Mouse (Mus musculus) neutrophil, adult 59 days (primary cell): ENCODE data around the gene Gm3468. TPM values are rescaled to one million over a fixed set of nuclear protein-coding genes. Genes with fewer than 3 reads are reported as not detected.

Experiments used
- total RNA-seq, 2 experiments: library from RNA; stranded (reverse); gene quantifications; 1 replicate in 1 of 2; 2 replicates in 1 of 2; pipeline ENCODE4 v1.2.4; 2023

Gene Gm3468
- total RNA-seq, result not detected

DNA sequence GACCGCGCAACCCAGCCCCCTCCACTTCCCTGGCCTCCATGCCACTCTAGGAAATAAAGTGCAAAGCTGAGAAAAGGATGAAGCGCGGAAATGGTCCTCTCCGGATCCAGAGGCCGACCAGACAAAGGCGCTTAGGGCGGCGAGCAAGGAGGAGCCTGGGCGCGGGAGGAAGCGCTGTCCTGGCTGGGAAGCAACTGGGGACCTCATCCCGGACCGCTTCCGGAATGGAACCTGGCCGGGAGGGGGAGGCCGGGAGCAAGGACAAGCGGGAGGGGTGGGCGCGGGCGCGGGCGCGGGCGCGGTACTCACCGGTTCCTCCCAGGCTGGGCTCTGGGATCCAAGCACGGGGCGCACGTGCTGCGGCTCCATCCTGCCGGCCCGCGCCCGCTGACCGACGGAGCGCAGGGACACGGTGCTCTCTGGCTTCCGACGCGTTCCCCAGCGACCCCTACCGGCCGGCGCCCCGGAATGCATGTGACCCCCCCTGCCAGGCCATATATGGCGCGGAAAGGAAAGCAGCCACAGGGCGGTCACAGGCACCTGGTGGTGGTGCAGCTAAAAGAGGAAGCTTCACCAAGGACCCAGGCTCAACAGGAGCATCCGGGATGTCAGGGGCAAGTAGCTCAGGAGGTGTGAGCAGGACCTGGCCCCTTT lies at the start of gene Gm3468:
TSS of gene Gm3468 (minus strand) at position 394 of the 654 bp plus-strand sequence.

DNA sequence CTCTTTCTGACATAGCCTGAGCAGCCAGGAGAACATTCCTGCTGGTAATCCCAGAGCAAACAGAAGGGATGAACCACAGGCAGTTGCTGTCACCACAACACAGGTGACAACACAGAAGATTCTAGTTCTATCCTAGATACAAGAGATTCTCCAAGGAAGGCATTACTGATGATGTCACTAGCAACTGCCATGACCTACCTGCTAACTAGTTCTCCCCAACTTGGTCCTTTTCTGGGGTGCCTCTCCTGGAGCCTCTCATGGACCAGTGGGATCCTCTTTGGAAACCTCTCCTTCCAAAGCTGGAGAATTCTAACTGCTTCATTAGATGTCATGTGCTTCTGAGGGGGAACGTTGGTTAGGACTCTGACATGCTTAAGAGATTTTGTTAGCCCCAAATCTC lies 17.2 kb upstream of the Gm3468 start, which contains the start of gene Gm3476:
TSS of gene Gm3476 (minus strand) at position 101 of the 400 bp plus-strand sequence.

DNA sequence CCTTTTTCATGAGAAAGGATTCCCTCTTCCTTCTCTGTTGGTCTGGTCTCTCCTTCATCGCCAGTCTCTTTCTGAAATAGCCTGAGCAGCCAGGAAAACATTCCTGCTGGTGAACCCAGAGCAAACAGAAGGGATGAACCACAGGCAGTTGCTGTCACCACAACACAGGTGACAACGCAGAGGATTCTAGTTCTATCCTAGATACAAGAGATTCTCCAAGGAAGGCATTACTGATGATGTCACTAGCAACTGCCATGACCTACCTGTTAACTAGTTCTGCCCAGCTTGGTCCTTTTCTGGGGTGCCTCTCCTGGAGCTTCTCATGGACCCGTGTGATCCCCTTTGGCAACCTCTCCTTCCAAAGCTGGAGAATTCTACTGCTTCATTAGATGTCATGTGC lies 14.6 kb downstream of the Gm3468 start, which contains the start of gene Gm8206:
TSS of gene Gm8206 (minus strand) at position 101 of the 400 bp plus-strand sequence.

DNA sequence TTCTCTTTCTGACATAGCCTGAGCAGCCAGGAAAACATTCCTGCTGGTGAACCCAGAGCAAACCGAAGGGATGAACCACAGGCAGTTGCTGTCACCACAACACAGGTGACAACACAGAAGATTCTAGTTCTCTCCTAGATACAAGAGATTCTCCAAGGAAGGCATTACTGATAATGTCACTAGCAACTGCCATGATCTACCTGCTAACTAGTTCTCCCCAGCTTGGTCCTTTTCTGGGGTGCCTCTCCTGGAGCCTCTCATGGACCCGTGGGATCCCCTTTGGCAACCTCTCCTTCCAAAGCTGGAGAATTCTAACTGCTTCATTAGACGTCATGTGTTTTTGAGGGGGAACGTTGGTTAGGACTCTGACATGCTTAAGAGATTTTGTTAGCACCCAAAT lies 50.3 kb downstream of the Gm3468 start, which contains the start of gene Gm6337:
TSS of gene Gm6337 (minus strand) at position 101 of the 400 bp plus-strand sequence.

Other genes starting within 250 kb of the Gm3468 start
- gene Gm8237, start 228.3 kb downstream of the Gm3468 start, total RNA-seq, result not detected
- gene Gm3248, start 146.9 kb downstream of the Gm3468 start, total RNA-seq, result not detected
- gene Gm3453, start 129.5 kb downstream of the Gm3468 start, total RNA-seq, result not detected
- not detected for gene Gm6337, start 50.4 kb downstream of the Gm3468 start, total RNA-seq
- gene Gm8206, start 14.7 kb downstream of the Gm3468 start, total RNA-seq, result not detected
- gene Gm3476, start 17.1 kb upstream of the Gm3468 start, total RNA-seq, result not detected
- gene Gm21560, start 110.6 kb upstream of the Gm3468 start, total RNA-seq, result not detected
- gene Gm3411, start 178.6 kb upstream of the Gm3468 start, total RNA-seq, result not detected
- not detected for gene Gm21103, start 196.2 kb upstream of the Gm3468 start, total RNA-seq
- not detected for gene Gm3618, start 235.0 kb upstream of the Gm3468 start, total RNA-seq